Mouse (Mus musculus): Measurements from ENCODE around the gene Ppp4r2. TPM values are rescaled to one million over a fixed set of nuclear protein-coding genes. Genes with fewer than 3 reads are reported as not detected.
A peak's percentile ranks its signal among the peaks of the same experiment; 100 is the strongest.

The Ppp4r2 gene
- polyA plus RNA-seq, 1 experiment from 2014 or later = 17.2 TPM

DNA sequence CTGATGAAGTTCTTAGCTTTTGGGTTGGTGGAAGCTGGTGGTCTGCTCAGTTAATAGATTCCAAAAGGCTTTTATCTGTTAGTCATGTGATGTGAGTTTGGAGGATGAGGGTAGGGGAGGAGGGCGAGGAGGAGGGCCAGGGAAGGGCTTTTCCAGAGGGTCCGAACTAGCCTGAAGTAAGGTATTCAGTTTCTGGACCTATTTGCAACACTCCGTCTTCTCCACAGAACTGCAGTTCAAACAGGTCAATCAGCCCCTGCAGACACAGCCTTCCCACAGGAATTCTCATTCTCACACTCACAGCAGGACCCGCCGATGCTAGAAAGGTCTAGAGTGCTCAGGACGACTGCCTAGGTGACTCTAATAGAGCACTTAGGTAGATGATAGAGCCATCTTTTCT is 39.8 kb downstream of the Ppp4r2 start:
- Histone ChIP-seq H3K9ac (no peak overlapping the region), H3K4me3 (replicated peaks) (no peak overlapping the region), H3K9me3 (no peaks in the 10 kb centered on the region), H3K4me2 (replicated peaks) (no peak overlapping the region), H3K27me3 (replicated peaks) (no peaks in the 10 kb centered on the region), H3K4me1 (replicated peaks) (no peaks in the 10 kb centered on the region), H3K27ac (no peak overlapping the region), H3K36me3 (no peaks in the 10 kb centered on the region)
- ATAC-seq = no peak
- WGBS = 74% methylated on average over 6 of the region's 6 CpGs

DNA sequence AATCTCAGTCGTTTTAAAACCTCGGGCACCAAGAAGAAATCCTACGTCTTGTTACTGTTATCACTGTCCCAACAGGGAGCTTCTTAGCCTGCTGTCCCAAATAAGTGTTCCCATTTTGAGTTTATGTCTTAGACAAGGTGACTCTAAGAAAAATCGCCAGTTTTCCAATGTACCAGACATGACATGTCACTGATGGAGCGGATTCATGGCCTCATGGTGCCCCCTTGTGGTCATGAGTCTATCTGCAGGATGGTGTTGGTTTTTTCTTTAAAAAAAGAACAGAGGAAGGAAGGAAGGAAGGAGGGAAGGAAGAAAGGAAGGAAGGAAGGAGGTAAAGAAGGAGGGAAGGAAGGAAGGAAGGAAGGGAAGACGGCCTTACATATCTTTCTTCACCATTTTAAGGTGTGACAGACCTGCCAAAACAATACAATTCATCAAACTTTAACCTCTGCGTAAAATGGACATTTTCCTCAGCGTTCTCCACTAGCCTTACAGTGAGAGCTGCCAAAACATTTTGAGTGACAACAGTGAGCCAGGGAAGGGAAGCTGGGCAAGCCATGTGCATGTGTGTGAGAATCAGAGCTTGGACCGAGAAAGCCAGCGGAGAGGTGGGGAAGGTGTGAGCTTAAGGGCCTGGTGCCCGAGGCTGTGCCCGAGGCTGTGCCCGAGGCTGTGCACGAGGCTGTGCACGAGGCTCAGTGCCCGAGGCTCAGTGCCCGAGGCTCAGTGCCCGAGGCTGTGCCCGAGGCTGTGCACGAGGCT is 42.6 kb downstream of the Ppp4r2 start:
- Histone ChIP-seq H3K27ac (no peak overlapping the region), H3K27me3 (replicated peaks) (no peaks in the 10 kb centered on the region), H3K36me3 (no peaks in the 10 kb centered on the region), H3K4me2 (replicated peaks) (no peak overlapping the region), H3K4me1 (replicated peaks) (peaks cover 5% of the 10 kb centered on the region; the same call in 1 of the 2 replicates), H3K9me3 (no peaks in the 10 kb centered on the region), H3K9ac (no peak overlapping the region), H3K4me3 (replicated peaks) (no peak overlapping the region)
- ATAC-seq = no peak
- WGBS = 72% methylated on average over 20 of the region's 20 CpGs

DNA sequence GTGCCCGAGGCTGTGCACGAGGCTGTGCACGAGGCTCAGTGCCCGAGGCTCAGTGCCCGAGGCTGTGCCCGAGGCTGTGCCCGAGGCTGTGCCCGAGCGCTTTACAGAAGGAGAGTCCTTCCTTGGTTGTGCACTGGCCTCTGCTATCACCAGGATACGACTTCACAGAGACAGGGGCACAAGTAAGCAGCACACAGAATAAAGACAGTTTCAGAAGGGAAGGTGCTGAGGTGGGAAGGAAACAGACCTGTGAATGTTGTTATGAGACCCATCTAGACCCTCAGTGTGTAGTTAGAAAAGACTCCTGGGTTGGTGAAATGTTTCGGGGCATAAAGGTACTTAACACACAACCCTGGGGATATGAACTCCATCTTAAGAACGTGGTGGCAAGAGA is 43.2 kb downstream of the Ppp4r2 start:
- WGBS = 87% methylated on average over 12 of the region's 12 CpGs
- no peaks in the 10 kb centered on the region for H3K36me3 ChIP-seq
- ATAC-seq = no peak
- H3K27ac ChIP-seq = no peak overlapping the region
- H3K9ac ChIP-seq = no peak overlapping the region
- no peak overlapping the region for H3K4me3 ChIP-seq (replicated peaks)
- H3K4me2 ChIP-seq (replicated peaks) = no peak overlapping the region
- H3K9me3 ChIP-seq = no peaks in the 10 kb centered on the region
- no peaks in the 10 kb centered on the region for H3K27me3 ChIP-seq (replicated peaks)
- peaks cover 5% of the 10 kb centered on the region; the same call in 1 of the 2 replicates for H3K4me1 ChIP-seq (replicated peaks)

DNA sequence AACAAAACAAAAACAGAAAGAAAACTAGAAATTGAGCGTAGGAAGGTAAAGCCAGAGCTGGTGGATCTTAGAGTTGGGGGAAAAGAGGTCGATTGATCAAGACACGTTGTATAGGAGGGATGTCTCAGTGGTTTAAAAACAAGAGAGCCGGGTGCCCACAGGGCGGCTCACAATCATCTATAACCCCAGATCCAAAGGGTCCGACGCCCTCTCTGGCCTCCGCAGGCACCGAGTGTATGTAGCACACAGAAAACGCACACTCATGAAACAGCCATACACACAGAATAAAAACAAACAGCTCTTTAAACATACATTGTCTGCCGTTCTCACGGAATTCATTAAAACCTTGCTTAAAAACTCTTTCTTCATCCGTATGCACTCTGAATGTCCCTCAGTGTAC is 45.1 kb downstream of the Ppp4r2 start:
- H3K36me3 ChIP-seq = no peaks in the 10 kb centered on the region
- no peaks in the 10 kb centered on the region for H3K27me3 ChIP-seq (replicated peaks)
- no peak for ATAC-seq
- no peak overlapping the region for H3K9ac ChIP-seq
- no peak overlapping the region for H3K4me3 ChIP-seq (replicated peaks)
- no peaks in the 10 kb centered on the region for H3K9me3 ChIP-seq
- 78% methylated on average over 13 of the region's 13 CpGs for WGBS
- peaks cover 9% of the 10 kb centered on the region; the same call in 1 of the 2 replicates for H3K4me1 ChIP-seq (replicated peaks)
- no peak overlapping the region for H3K4me2 ChIP-seq (replicated peaks)
- H3K27ac ChIP-seq = no peak overlapping the region

DNA sequence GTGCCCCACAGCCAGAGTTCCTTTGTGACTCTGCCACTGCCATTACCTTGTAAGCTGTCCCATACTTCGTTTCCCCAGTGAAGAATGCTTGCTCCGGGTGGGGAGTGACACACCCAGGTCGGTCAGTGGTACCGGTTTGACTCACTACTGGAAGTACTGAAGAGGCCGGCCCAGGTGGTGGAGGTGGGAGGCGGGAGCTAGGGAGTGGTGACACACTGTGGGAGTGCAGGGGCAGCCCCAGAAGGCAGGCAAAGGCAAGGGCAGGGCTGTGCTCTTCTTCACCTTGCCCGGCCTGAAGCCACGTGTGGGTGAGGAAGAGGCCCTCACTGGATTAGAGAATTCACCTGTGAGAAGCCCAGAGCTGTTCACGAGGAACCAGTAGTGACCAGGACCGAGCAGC is 46.2 kb downstream of the Ppp4r2 start:
- 30% methylated on average over 10 of the region's 10 CpGs for WGBS
- no peak overlapping the region for H3K4me2 ChIP-seq (replicated peaks)
- H3K4me3 ChIP-seq (replicated peaks) = no peak overlapping the region
- H3K9me3 ChIP-seq = no peaks in the 10 kb centered on the region
- no peaks in the 10 kb centered on the region for H3K36me3 ChIP-seq
- peaks cover 9% of the 10 kb centered on the region; the same call in 1 of the 2 replicates for H3K4me1 ChIP-seq (replicated peaks)
- H3K9ac ChIP-seq = no peak overlapping the region
- no peaks in the 10 kb centered on the region for H3K27me3 ChIP-seq (replicated peaks)
- no peak overlapping the region for H3K27ac ChIP-seq
- ATAC-seq = peak; percentile 79

DNA sequence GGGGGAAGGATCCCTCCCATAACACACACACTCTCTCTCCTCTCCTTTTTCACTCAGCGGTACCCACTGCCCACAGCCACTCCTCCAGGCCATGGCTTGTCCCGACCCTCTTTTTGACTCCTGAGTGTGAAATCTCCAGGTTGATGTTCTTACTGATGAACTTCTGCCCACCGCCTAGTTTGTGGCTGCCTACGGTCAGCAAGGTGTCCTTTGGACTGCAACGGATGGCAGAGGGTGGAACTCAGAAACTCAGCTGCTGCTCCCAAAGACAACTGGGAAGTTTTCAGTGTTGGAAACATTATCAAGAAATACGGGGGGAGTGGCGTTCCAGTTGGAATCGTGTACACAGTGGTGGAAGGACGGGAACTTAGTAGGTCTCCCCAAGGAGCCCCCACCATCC is 48.2 kb downstream of the Ppp4r2 start:
- Histone ChIP-seq H3K4me3 (replicated peaks) (no peak overlapping the region), H3K27me3 (replicated peaks) (no peaks in the 10 kb centered on the region), H3K4me2 (replicated peaks) (no peak overlapping the region), H3K27ac (no peak overlapping the region), H3K36me3 (no peaks in the 10 kb centered on the region), H3K4me1 (replicated peaks) (peaks cover 9% of the 10 kb centered on the region; the same call in 1 of the 2 replicates), H3K9ac (no peak overlapping the region), H3K9me3 (no peaks in the 10 kb centered on the region)
- 81% methylated on average over 9 of the region's 9 CpGs for WGBS
- ATAC-seq = no peak

DNA sequence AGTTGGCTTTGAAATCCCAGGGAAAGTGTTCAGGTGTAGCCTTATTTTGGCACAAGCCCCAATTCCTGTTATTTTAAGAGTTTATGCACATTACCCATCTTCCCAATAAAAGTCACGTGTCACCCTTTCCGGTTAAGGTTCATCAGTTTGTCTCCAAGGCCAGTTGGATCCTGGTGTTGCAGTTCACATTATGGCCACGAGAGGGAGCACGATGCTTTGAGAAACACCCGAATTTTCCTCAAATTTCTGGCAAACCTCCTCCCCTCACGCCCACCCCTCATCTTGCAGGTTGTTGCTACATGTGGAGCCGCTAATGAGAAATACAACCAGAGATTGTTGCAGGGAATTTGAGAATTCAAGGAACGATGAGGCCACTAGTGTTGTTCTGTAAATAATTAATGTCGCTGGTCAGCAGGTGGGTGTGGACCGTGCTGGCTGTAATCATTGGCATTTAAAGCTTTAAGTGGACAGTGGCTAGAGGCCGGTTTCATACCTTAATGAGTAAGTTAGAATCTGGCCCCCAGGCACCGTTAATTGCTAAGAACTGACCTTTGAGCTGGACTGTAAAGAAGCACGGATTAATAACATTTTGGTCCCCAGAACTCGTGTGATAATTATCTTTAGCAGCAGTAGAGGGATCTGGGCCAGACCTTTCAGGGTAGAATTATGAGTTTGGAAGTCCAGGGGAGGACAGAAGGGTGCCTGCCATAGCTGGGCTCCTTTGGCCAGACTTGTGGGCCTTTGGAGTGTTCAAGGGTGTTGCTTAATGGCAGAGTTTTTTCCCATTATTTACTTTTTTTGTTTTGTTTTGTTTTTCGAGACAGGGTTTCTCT is 49.2 kb downstream of the Ppp4r2 start:
- no peak for ATAC-seq

DNA sequence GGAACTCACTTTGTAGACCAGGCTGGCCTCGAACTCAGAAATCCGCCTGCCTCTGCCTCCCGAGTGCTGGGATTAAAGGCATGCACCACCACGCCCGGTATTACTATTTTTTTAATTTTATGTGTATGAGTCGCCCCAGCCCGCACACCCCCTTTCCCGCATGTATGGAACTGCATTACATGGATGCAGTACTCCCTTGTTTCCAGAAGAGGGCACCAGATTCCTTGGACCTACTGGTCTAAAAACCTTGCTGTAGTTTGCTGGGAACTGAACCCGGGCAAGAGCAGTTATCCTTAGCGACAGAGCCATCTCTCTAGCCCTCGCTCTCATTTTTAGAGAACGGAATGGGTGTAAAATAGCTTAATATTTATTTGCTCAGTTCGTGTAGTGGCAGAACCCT is 49.8 kb downstream of the Ppp4r2 start:
- Histone ChIP-seq H3K9ac (no peak overlapping the region), H3K36me3 (no peaks in the 10 kb centered on the region), H3K4me3 (replicated peaks) (no peak overlapping the region), H3K4me1 (replicated peaks) (peaks cover 9% of the 10 kb centered on the region; the same call in 1 of the 2 replicates), H3K4me2 (replicated peaks) (no peak overlapping the region), H3K9me3 (no peaks in the 10 kb centered on the region), H3K27ac (no peak overlapping the region), H3K27me3 (replicated peaks) (no peaks in the 10 kb centered on the region)
- 58% methylated on average over 13 of the region's 13 CpGs for WGBS
- ATAC-seq = no peak

More for the DNA sequence above, 49.2 kb downstream of the Ppp4r2 start:
- Histone ChIP-seq H3K27me3 (replicated peaks) (no peaks in the 10 kb centered on the region), H3K9ac (no peak overlapping the region), H3K36me3 (no peaks in the 10 kb centered on the region), H3K4me3 (replicated peaks) (no peak overlapping the region), H3K27ac (no peak overlapping the region), H3K4me2 (replicated peaks) (peak overlapping the region; percentile 43), H3K9me3 (no peaks in the 10 kb centered on the region), H3K4me1 (replicated peaks) (peaks cover 9% of the 10 kb centered on the region; the same call in 1 of the 2 replicates)
- 18% methylated on average over 15 of the region's 15 CpGs for WGBS

DNA sequence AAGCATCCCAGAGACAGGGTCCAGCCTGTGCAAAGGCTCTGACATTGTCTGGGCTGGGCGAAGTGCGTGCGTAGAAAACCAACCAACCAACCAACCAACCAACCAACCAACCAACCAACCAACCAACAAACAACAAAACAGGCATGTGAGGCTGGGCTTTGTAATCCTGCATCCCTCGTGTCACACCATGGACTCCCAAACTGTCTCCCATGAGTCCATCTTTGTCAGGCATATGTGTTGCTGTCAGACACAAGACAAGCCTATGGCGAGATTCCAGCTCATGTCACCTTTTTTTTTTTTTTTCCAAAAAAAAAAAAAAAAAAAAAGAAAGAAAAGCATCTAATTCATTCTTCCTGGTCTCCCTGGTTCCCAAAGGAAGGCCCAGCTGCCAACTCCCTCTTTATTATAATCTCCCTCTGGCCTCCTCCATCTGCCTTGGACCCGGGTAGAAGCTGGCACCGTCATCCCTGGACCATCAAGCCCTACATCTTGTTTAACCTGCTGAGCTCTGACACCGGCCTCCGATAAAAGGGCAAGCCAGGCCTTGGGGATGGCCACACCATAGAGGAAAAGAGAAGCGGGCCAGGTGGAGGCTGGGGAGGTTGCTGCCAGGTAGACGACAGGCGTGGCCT is 51.3 kb downstream of the Ppp4r2 start:
- 0 out of 2 replicates have a peak, but pooled peaks cover 4% of the 10 kb centered on the region for H3K4me1 ChIP-seq (replicated peaks)
- no peaks in the 10 kb centered on the region for H3K36me3 ChIP-seq
- H3K27me3 ChIP-seq (replicated peaks) = no peaks in the 10 kb centered on the region
- WGBS = 93% methylated on average over 12 of the region's 12 CpGs
- no peak overlapping the region for H3K27ac ChIP-seq
- H3K9ac ChIP-seq = no peak overlapping the region
- no peak overlapping the region for H3K4me3 ChIP-seq (replicated peaks)
- no peak overlapping the region for H3K4me2 ChIP-seq (replicated peaks)
- no peaks in the 10 kb centered on the region for H3K9me3 ChIP-seq
- ATAC-seq = no peak

DNA sequence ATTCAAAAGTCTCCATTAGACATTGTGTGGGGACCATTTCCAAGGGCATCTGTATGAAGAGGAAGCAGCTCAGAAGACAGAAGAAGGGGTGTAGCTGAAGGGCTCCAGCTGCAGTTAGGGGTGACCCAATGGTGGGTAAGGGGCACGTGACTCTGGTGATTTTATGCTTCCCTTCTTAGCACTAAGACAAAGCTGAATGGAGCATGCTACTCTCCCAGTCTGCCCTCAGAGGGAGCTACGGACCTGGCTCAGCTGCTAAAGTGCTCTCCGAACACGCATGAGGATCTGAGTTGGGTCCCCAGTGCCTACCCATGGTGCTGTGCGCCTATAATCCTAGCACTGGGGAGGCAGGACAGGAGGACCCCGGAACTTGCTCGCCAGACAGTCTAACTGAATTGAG is 52.0 kb downstream of the Ppp4r2 start:
- H3K36me3 ChIP-seq = no peaks in the 10 kb centered on the region
- H3K27me3 ChIP-seq (replicated peaks) = no peaks in the 10 kb centered on the region
- H3K27ac ChIP-seq = no peak overlapping the region
- no peak overlapping the region for H3K4me2 ChIP-seq (replicated peaks)
- ATAC-seq = no peak
- 62% methylated on average over 7 of the region's 7 CpGs for WGBS
- H3K9ac ChIP-seq = no peak overlapping the region
- no peaks in the 10 kb centered on the region for H3K9me3 ChIP-seq
- H3K4me3 ChIP-seq (replicated peaks) = no peak overlapping the region
- 0 out of 2 replicates have a peak, but pooled peaks cover 4% of the 10 kb centered on the region for H3K4me1 ChIP-seq (replicated peaks)

DNA sequence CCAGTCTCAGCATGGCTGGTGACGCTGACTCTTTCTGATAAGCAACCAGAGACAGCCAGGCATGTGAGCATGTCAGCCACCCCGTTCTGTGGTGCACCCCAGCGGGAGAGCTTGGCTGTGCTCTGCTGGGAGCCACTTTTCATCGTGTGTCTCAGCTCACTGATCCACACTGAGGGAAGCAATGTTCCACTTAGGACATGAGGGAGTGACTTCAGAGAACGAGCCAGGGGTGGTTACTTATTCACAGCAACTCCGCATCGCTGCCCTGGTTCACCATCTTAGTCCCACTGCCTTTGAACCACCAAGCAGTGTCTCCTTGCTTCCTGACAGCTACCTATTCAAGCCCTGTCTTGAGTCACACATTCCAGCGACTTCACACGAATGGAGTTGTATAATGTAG is 53.6 kb downstream of the Ppp4r2 start:
- no peak for ATAC-seq
- no peak overlapping the region for H3K4me2 ChIP-seq (replicated peaks)
- H3K4me3 ChIP-seq (replicated peaks) = no peak overlapping the region
- no peak overlapping the region for H3K9ac ChIP-seq
- no peaks in the 10 kb centered on the region for H3K9me3 ChIP-seq
- WGBS = 92% methylated on average over 9 of the region's 9 CpGs
- no peak overlapping the region for H3K27ac ChIP-seq
- H3K36me3 ChIP-seq = no peaks in the 10 kb centered on the region
- no peaks in the 10 kb centered on the region for H3K27me3 ChIP-seq (replicated peaks)
- H3K4me1 ChIP-seq (replicated peaks) = 0 out of 2 replicates have a peak, but pooled peaks cover 4% of the 10 kb centered on the region

DNA sequence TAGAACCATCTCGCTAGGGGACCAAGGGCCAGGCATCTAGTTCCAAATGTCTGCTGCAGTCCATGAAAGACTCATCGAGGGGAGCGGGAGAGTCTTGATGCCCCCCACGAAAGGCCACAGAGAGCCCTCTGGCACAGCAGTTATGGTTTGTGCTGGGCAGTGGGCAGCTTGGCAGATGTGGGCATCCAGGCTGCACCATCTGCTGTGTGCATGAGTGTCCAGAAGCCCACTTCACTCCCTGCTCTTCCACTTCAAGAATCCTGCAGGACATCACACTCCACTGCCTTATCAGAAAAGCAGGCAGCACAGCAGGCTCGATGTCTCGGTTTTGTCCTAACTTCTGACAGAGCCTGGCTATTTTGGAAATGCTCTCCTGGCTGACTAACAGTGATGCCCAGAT is 55.9 kb downstream of the Ppp4r2 start:
- H3K27ac ChIP-seq = no peak overlapping the region
- no peak for ATAC-seq
- H3K27me3 ChIP-seq (replicated peaks) = no peaks in the 10 kb centered on the region
- no peaks in the 10 kb centered on the region for H3K9me3 ChIP-seq
- no peak overlapping the region for H3K9ac ChIP-seq
- H3K4me3 ChIP-seq (replicated peaks) = no peak overlapping the region
- 84% methylated on average over 6 of the region's 6 CpGs for WGBS
- H3K4me2 ChIP-seq (replicated peaks) = no peak overlapping the region
- no peaks in the 10 kb centered on the region for H3K4me1 ChIP-seq (replicated peaks)
- H3K36me3 ChIP-seq = no peaks in the 10 kb centered on the region

Measured in intestine, embryonic 15.5 days (tissue).